Comparison of ENCODE assay signal across 12 mouse cellular contexts in the genomic region with DNA sequence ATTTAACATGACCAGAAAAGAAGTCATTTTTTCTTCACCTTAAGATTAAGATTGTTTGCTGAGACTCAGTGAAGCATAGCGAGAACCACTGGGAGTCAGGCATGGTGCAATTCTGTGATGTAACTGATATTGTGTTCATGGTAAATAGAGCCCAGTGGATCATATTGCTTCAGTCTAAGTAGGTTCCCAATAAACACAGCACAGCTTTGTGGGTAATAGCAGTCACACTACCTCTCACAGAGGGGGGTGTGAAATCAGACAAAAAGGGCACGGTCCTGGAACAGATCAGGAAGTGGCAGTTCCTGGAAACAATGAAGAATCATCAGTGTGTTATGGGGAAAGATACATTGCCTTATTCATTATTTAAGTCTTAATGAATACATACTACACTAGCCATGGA.
"Had no signal": no experiment of that assay in that cellular context is flagged by ENCODE, and none has a peak within 500 bp of the region (broad histone marks: within the 10 kb centered on the region; RNA-seq: fewer than 3 reads in every experiment).

No protein-coding gene starts in this region.

- H3K4me1 ChIP-seq: limb, embryonic 15.5 days; midbrain, embryonic 15.5 days; neural tube, embryonic 12.5 days had no signal

- H3K4me3 ChIP-seq: limb, embryonic 15.5 days; midbrain, embryonic 15.5 days; neural tube, embryonic 12.5 days had no signal

- ATAC-seq: hindbrain, postnatal 0 days; midbrain, embryonic 15.5 days had no signal

- H3K36me3 ChIP-seq: limb, embryonic 15.5 days; midbrain, embryonic 15.5 days; neural tube, embryonic 12.5 days had no signal

- H3K9ac ChIP-seq: limb, embryonic 15.5 days; liver, embryonic 14.5 days; midbrain, embryonic 15.5 days; neural tube, embryonic 12.5 days had no signal

- H3K9me3 ChIP-seq: limb, embryonic 15.5 days; midbrain, embryonic 15.5 days; neural tube, embryonic 12.5 days had no signal

- H3K4me2 ChIP-seq: limb, embryonic 15.5 days; midbrain, embryonic 15.5 days; neural tube, embryonic 12.5 days had no signal

- DNase-seq: kidney, adult 18-20 months; kidney, postnatal 36 days; layer of hippocampus, adult 9-11 months; layer of hippocampus, postnatal 36 days; lung, postnatal 10 days; retina, postnatal 1 day; thymus, postnatal 36 days had no signal

- H3K27me3 ChIP-seq: limb, embryonic 15.5 days; midbrain, embryonic 15.5 days; neural tube, embryonic 12.5 days had no signal

- H3K27ac ChIP-seq: hindbrain, postnatal 0 days; limb, embryonic 15.5 days; liver, embryonic 14.5 days; midbrain, embryonic 15.5 days; neural tube, embryonic 12.5 days had no signal
